Mouse (Mus musculus) frontal cortex, adult 2 months (tissue): Measurements from ENCODE around the gene Krt18. TPM values are rescaled to one million over a fixed set of nuclear protein-coding genes. Genes with fewer than 3 reads are reported as not detected.
A peak's percentile ranks its signal among the peaks of the same experiment; 100 is the strongest.

Source experiments
- DNase-seq, 2 experiments: peaks; one replicate each; pipeline ENCODE4 v3.0.0; 2022; ENCODE audit warnings: low spot score in 1 of 2; ENCODE audit errors: extremely low spot score in 1 of 2
- polyA plus RNA-seq: library from polyadenylated mRNA; depleted of rRNA; stranded (reverse); fragments of >200 nt; gene quantifications from 2 replicates; pipeline ENCODE4 v1.2.3, GENCODE M21; 2012

Gene Krt18
- polyA plus RNA-seq, 1 experiment = 1.4 TPM

GRCm38 (mm10) chr15:102007097-102008069, 20.6 kb upstream of the Krt18 start:
- no peak for DNase-seq

- DNase-seq = no peak
These were observed 17.3 kb upstream of the Krt18 start for GRCm38 (mm10) chr15:102010569-102011245.

GRCm38 (mm10) chr15:102012260-102012765, 15.7 kb upstream of the Krt18 start:
- DNase-seq = no peak

- peak in 1 of 2 experiments; percentile 22 for DNase-seq
These were observed 14.3 kb upstream of the Krt18 start for GRCm38 (mm10) chr15:102013651-102014050.

GRCm38 (mm10) chr15:102014848-102015247, 13.1 kb upstream of the Krt18 start:
- DNase-seq = no peak

- no peak for DNase-seq
These were observed 11.9 kb upstream of the Krt18 start for GRCm38 (mm10) chr15:102016096-102016495.

- no peak for DNase-seq
These were observed 11.2 kb upstream of the Krt18 start for GRCm38 (mm10) chr15:102016787-102017186.

GRCm38 (mm10) chr15:102017918-102018463, 10.0 kb upstream of the Krt18 start:
- DNase-seq = no peak

- no peak for DNase-seq
These were observed 5.5 kb upstream of the Krt18 start for GRCm38 (mm10) chr15:102022481-102022880.

- DNase-seq = no peak
These were observed 4.1 kb upstream of the Krt18 start for GRCm38 (mm10) chr15:102023888-102024287.

GRCm38 (mm10) chr15:102025136-102025872, 2.7 kb upstream of the Krt18 start:
- DNase-seq = no peak

GRCm38 (mm10) chr15:102026430-102026829, 1.6 kb upstream of the Krt18 start:
- no peak for DNase-seq

- no peak for DNase-seq
These were observed 6.4 kb downstream of the Krt18 start for GRCm38 (mm10) chr15:102034121-102035053.

GRCm38 (mm10) chr15:102040277-102040676, 12.3 kb downstream of the Krt18 start:
- DNase-seq = no peak

GRCm38 (mm10) chr15:102041951-102042350, 14.0 kb downstream of the Krt18 start:
- DNase-seq = no peak

GRCm38 (mm10) chr15:102044745-102045144, 16.8 kb downstream of the Krt18 start:
- no peak for DNase-seq

GRCm38 (mm10) chr15:102045691-102046090, 17.7 kb downstream of the Krt18 start:
- DNase-seq = no peak

- DNase-seq = no peak
These were observed 20.0 kb downstream of the Krt18 start for GRCm38 (mm10) chr15:102048006-102048405.

- no peak for DNase-seq
These were observed 21.9 kb downstream of the Krt18 start for GRCm38 (mm10) chr15:102049871-102050270.
